Mouse (Mus musculus) forebrain, embryonic 16.5 days (tissue): ENCODE data around the gene Tmem120b. TPM values are rescaled to one million over a fixed set of nuclear protein-coding genes. Genes with fewer than 3 reads are reported as not detected.

Experiments used
- ATAC-seq: fragments of 200-750 bp; cut with Nextera tagmentation; 2 replicates; pipeline ENCODE4 v1.8.0; 2017; ENCODE audit warnings: mild to moderate bottlenecking, moderate library complexity
- H3K27ac ChIP-seq: fragments of 300-500 bp; sonication (generic); 2 replicates; pipeline ENCODE4 v1.5.1; 2014; ENCODE audit warnings: low read length, control low read depth
- H3K27me3 ChIP-seq: fragments of 300-500 bp; sonication (generic); replicated peaks from 2 replicates; pipeline ENCODE4 v1.6.1; 2014; ENCODE audit warnings: low read length; ENCODE audit not compliant: control insufficient read depth, insufficient read depth
- H3K36me3 ChIP-seq: fragments of 300-500 bp; sonication (generic); 2 replicates; pipeline ENCODE4 v1.6.1; 2014; ENCODE audit not compliant: control insufficient read depth, insufficient read depth
- H3K4me1 ChIP-seq: fragments of 300-500 bp; sonication (generic); replicated peaks from 2 replicates; pipeline ENCODE4 v1.6.1; 2014; ENCODE audit warnings: low read length; ENCODE audit not compliant: control insufficient read depth, insufficient read depth
- H3K4me2 ChIP-seq: fragments of 300-500 bp; sonication (generic); 2 replicates; pipeline ENCODE4 v1.6.1; 2014; ENCODE audit warnings: mild to moderate bottlenecking, low read length, control low read depth
- H3K4me3 ChIP-seq: fragments of 300-500 bp; sonication (generic); replicated peaks from 2 replicates; pipeline ENCODE4 v1.5.1; 2014; ENCODE audit warnings: mild to moderate bottlenecking, low read length, control low read depth
- H3K9ac ChIP-seq: fragments of 300-500 bp; sonication (generic); replicated peaks from 2 replicates; pipeline ENCODE4 v1.6.1; 2014; ENCODE audit warnings: low read depth, low read length, control low read depth
- H3K9me3 ChIP-seq: fragments of 300-500 bp; sonication (generic); 2 replicates; pipeline ENCODE4 v1.6.1; 2016; ENCODE audit warnings: low read length; ENCODE audit not compliant: control insufficient read depth
- WGBS: fragments of 180-500 bp; shearing (Covaris S2); extraction: QIAGEN DNeasy Blood & Tissue Kit; methylation state at CpG from one replicate; pipeline ENCODE4 v1.1.7; 2014; 5-methylcytosine and 5-hydroxymethylcytosine counted together
- polyA plus RNA-seq: library from polyadenylated mRNA; unstranded; fragments of >200 nt; fragmentation: Nextera tagmentation; extraction: Ambion mirVana; gene quantifications from 2 replicates; pipeline ENCODE4 v1.2.1, GENCODE M21; 2015

Gene Tmem120b
- polyA plus RNA-seq, 1 experiment from 2014 or later, result 19.3 TPM

DNA sequence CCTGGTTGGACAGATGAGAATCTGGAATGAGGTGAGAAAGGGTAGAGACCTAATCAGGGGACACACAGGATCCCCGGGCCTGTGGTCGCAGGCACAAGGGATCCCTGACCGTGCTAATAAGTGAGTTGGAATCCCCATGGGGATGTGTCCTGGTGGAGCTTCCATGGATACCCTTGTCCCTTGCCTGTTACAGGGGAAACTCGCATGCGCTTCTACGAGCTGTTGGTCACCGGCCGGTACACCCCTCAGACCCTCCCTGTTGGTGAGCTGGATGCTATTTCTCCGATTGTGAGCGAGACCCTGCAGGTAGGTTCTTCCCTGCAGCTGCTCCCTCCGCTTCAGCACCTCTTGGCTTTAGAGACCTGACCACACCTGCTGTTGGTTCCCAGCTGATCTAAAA, 78.1 kb downstream of the Tmem120b start:
- 84% methylated on average over 11 of the region's 11 CpGs for WGBS
- no peak overlapping the region for H3K9ac ChIP-seq
- peaks cover 63% of the 10 kb centered on the region for H3K4me1 ChIP-seq
- H3K4me3 ChIP-seq, result no peak overlapping the region
- no peak for ATAC-seq
- H3K9me3 ChIP-seq, result no peaks in the 10 kb centered on the region
- no peak overlapping the region for H3K4me2 ChIP-seq
- no peaks in the 10 kb centered on the region for H3K27me3 ChIP-seq
- H3K27ac ChIP-seq, result no peak overlapping the region
- H3K36me3 ChIP-seq, result peaks cover 5% of the 10 kb centered on the region

DNA sequence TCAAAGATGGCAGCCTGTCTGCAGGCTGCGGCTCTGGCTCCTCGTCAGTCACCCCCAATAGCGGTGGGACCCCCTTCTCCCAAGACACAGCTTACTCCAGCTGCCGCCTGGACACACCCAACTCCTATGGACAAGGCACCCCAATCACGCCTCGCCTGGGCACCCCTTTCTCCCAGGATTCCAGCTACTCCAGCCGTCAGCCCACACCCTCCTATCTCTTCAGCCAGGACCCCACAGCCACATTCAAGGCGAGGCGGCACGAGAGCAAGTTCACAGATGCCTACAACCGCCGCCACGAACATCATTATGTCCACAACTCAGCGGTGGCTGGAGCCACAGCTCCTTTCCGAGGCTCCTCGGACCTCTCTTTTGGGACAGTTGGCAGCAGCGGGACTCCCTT, 79.4 kb downstream of the Tmem120b start:
- 82% methylated on average over 17 of the region's 17 CpGs for WGBS
- H3K27ac ChIP-seq, result no peak overlapping the region
- no peak overlapping the region for H3K4me2 ChIP-seq
- H3K27me3 ChIP-seq, result no peaks in the 10 kb centered on the region
- H3K4me1 ChIP-seq, result peaks cover 65% of the 10 kb centered on the region
- H3K4me3 ChIP-seq, result no peak overlapping the region
- no peak for ATAC-seq
- peaks cover 10% of the 10 kb centered on the region for H3K36me3 ChIP-seq
- H3K9ac ChIP-seq, result no peak overlapping the region
- H3K9me3 ChIP-seq, result no peaks in the 10 kb centered on the region

DNA sequence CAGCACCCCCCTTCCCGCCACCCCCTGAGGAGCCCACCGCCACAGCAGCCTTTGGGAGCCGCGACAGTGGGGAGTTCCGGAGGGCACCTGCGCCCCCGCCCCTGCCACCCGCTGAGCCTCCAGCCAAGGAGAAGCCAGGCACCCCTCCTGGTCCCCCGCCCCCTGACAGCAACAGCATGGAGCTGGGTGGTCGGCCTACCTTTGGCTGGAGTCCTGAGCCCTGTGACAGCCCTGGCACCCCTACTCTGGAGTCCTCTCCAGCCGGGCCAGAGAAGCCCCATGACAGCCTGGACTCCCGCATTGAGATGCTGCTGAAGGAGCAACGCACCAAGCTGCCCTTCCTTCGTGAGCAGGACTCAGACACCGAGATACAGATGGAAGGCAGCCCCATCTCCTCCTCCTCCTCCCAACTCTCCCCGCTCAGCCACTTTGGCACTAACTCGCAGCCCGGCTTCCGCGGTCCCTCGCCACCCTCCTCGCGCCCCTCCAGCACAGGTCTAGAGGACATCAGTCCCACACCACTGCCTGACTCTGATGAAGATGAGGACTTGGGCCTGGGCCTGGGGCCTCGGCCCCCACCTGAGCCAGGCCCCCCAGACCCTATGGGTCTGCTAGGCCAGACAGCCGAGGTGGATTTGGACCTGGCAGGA, 80.0 kb downstream of the Tmem120b start:
- Histone ChIP-seq H3K9ac (0 out of 2 replicates have a peak overlapping the region, but pooled peaks have one; percentile 5), H3K27ac (no peak overlapping the region), H3K4me2 (no peak overlapping the region), H3K36me3 (peaks cover 15% of the 10 kb centered on the region), H3K9me3 (no peaks in the 10 kb centered on the region), H3K4me1 (peaks cover 65% of the 10 kb centered on the region), H3K4me3 (no peak overlapping the region), H3K27me3 (no peaks in the 10 kb centered on the region)
- no peak for ATAC-seq
- WGBS, result 79% methylated on average over 25 of the region's 25 CpGs

DNA sequence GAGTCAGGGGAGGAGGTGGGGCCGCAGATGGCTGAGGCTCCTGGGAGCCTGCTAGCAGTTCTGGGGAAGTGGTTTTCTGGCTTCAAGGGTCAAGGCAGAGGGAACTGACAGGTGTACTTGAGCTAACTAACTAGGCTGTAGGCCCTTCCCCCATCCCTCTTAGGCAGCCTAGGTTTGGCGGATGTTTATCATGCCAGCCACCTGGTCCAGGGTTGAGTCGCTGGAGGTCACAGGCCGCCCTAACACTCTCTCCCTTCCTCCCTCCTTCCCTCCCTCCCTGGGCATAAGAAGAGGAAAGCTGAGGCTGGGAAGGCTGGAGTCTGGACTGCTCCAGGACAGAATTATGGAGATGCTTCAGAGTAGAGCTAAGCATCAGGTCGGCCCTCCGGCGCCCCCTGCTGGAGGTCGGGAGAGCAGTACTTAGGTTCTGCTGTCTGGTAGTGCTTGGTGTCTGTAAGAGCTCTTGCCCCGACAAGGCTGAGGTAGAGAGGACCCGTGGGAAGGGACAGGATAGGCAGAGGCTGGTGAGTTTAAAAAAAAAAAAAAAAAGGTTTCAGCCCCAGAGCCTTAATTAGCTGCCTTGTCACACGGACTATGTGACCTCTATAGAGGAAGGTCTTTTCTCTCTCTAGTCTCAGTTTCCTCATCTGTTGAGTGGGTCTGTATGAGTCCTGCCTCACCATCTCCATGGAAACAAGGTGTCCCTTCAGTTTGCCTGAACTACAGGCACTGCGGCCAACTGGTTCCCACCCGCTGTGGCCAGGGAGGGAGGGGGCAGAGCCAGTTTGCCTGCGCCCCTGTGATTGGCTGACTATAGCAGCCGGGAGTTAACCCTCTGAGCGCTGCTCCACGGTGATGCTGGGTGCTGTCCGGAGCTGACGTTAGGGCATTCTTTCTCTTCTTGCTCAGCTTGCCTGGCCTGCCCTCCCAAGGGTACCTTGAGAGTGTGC, 81.5 kb downstream of the Tmem120b start:
- Histone ChIP-seq H3K9ac (peak overlapping the region; percentile 49), H3K4me2 (peak overlapping the region; percentile 68), H3K36me3 (peaks cover 20% of the 10 kb centered on the region), H3K9me3 (no peaks in the 10 kb centered on the region), H3K27me3 (no peaks in the 10 kb centered on the region), H3K27ac (no peak overlapping the region), H3K4me1 (peaks cover 53% of the 10 kb centered on the region), H3K4me3 (peak overlapping the region; percentile 43)
- WGBS, result 5% methylated on average over 19 of the region's 19 CpGs
- ATAC-seq, result peak; percentile 91

DNA sequence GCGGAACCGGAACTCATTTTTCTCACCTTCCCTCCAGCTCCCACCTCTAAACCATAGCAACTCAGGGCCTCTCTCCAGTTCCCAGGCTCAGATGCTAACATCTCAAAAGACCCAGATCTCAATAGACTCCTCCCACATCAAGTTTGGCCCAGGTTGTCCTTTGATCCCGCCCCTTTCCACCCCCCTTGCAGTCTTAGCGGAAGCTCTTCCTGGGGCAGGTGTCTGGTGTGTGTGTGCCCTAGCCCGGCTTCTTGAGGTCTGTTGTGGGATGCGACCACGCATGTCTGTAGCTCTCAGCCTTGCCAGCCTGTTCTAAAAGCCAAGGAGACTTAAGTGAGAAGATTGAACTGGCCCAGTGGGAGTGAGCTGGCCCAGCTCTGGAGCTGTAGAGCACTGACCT, 82.4 kb downstream of the Tmem120b start:
- H3K36me3 ChIP-seq, result peaks cover 20% of the 10 kb centered on the region
- H3K9ac ChIP-seq, result peak overlapping the region; percentile 31; the same call in 1 of the 2 replicates
- WGBS, result 34% methylated on average over 7 of the region's 7 CpGs
- no peaks in the 10 kb centered on the region for H3K9me3 ChIP-seq
- peaks cover 44% of the 10 kb centered on the region for H3K4me1 ChIP-seq
- peak; percentile 4; the same call in 1 of the 2 replicates for ATAC-seq
- no peak overlapping the region for H3K27ac ChIP-seq
- peak overlapping the region; percentile 43 for H3K4me3 ChIP-seq
- H3K27me3 ChIP-seq, result no peaks in the 10 kb centered on the region
- H3K4me2 ChIP-seq, result peak overlapping the region; percentile 68

DNA sequence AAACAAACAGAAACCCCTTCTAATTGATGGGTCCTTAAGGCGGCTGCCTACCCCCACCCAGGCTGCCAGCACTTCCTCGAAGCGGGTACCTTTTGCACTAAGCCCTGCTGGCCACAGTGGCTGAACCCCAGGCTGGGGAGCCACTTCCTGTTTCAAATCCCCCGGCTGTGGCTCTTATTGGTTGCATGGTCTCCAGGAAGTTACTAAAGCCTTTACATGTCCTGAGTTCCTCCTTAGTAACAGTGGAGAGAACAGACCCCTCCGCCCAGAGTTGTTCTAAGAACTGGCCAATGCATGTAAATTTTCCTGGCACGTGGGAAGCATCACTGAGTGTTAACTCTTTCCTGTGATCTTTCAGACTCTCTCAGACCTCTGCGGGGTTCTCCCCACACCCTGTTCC, 82.9 kb downstream of the Tmem120b start:
- Histone ChIP-seq H3K4me1 (peaks cover 39% of the 10 kb centered on the region), H3K4me2 (peak overlapping the region; percentile 68), H3K36me3 (peaks cover 20% of the 10 kb centered on the region), H3K9ac (peak overlapping the region; percentile 31; the same call in 1 of the 2 replicates), H3K27me3 (no peaks in the 10 kb centered on the region), H3K9me3 (no peaks in the 10 kb centered on the region), H3K4me3 (peak overlapping the region; percentile 43), H3K27ac (no peak overlapping the region)
- WGBS, result 35% methylated on average over 7 of the region's 7 CpGs
- ATAC-seq, result 0 out of 2 replicates have a peak, but pooled peaks have one; percentile 14

DNA sequence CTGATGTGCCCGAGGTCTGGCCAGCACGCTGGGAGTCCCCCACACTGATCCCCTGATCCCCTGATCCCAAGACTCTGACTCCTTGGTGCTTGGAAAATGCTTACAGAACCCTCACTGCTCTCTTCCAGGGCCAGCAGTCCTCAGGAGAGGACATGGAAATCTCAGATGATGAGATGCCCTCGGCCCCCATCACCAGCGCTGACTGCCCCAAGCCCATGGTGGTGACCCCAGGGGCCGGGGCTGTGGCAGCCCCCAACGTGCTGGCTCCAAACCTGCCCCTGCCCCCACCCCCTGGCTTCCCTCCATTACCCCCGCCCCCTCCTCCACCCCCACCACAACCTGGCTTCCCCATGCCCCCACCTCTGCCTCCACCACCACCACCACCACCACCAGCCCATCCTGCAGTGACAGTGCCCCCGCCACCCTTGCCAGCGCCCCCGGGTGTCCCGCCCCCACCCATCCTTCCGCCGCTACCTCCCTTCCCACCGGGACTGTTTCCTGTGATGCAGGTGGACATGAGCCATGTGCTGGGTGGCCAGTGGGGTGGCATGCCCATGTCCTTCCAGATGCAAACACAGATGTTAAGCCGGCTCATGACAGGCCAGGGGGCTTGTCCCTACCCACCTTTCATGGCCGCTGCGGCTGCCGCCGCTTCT, 83.6 kb downstream of the Tmem120b start:
- ATAC-seq, result no peak
- no peaks in the 10 kb centered on the region for H3K27me3 ChIP-seq
- no peaks in the 10 kb centered on the region for H3K9me3 ChIP-seq
- peaks cover 20% of the 10 kb centered on the region for H3K36me3 ChIP-seq
- H3K27ac ChIP-seq, result no peak overlapping the region
- peaks cover 37% of the 10 kb centered on the region for H3K4me1 ChIP-seq
- H3K9ac ChIP-seq, result no peak overlapping the region
- no peak overlapping the region for H3K4me3 ChIP-seq
- WGBS, result 90% methylated on average over 19 of the region's 19 CpGs
- H3K4me2 ChIP-seq, result no peak overlapping the region

DNA sequence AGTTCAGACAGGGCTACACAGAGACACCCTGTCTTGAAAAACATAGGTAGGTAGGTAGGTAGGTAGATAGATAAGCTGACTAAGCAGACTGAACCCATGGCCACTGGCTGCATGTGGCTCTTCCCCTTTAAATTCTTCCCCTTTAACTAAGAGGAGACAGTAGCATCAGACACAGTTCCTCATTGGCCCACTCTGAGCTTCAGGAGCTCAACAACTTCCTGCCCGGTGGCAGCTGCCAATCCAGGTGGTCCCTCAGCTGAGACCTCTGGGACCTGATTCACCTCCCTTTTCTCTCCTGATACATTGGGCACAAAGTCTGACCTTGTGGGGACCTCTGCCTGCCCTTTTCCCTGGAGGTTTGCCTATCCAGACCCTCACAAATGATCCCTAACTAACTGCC, 84.7 kb downstream of the Tmem120b start:
- H3K27me3 ChIP-seq, result no peaks in the 10 kb centered on the region

DNA sequence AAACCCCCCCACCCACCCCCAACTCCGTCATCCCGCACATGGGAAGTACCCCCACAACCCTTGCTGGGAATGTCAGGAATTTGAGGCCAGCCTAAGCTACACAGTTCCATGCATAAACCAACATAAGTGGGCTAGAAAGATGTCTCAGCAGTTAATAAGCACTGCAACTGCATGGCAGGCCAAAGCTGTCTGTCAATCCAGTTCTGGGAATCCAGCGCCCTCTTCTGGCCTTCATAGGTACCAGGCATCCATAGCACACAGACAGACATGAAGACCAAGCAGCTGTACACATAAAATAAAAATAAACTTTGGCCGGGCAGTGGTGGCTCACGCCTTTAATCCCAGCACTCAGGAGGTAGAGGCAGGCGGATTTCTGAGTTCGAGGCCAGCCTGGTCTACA, 87.2 kb downstream of the Tmem120b start:
- H3K4me3 ChIP-seq, result no peak overlapping the region
- no peaks in the 10 kb centered on the region for H3K9me3 ChIP-seq
- 58% methylated on average over 7 of the region's 7 CpGs for WGBS
- no peaks in the 10 kb centered on the region for H3K27me3 ChIP-seq
- H3K27ac ChIP-seq, result no peak overlapping the region
- peaks cover 12% of the 10 kb centered on the region for H3K4me1 ChIP-seq
- ATAC-seq, result peak; percentile 39; the same call in 1 of the 2 replicates
- peaks cover 40% of the 10 kb centered on the region for H3K36me3 ChIP-seq
- no peak overlapping the region for H3K9ac ChIP-seq
- H3K4me2 ChIP-seq, result no peak overlapping the region

More for the DNA sequence above, 84.7 kb downstream of the Tmem120b start:
- peaks cover 37% of the 10 kb centered on the region for H3K4me1 ChIP-seq
- H3K36me3 ChIP-seq, result peaks cover 22% of the 10 kb centered on the region
- no peak for ATAC-seq
- WGBS, result 71% methylated on average over 1 of the region's 1 CpGs
- H3K9ac ChIP-seq, result no peak overlapping the region
- H3K9me3 ChIP-seq, result no peaks in the 10 kb centered on the region
- H3K27ac ChIP-seq, result no peak overlapping the region
- no peak overlapping the region for H3K4me2 ChIP-seq
- H3K4me3 ChIP-seq, result no peak overlapping the region
